Mouse (Mus musculus): ENCODE results near the gene Tbl1x. TPM values are rescaled to one million over a fixed set of nuclear protein-coding genes. Genes with fewer than 3 reads are reported as not detected.

The Tbl1x gene
- polyA plus RNA-seq, 1 experiment from 2014 or later = 41.9 TPM

GRCm38 (mm10) chrX:77578172-77578571 lies 67.4 kb downstream of the Tbl1x start:
- Histone ChIP-seq H3K9me3 (replicated peaks; ENCODE audit: control insufficient read depth, low read length, poor library complexity, severe bottlenecking) (no peaks in the 10 kb centered on the region), H3K4me2 (ENCODE audit: low read length) (no peak overlapping the region), H3K27me3 (ENCODE audit: control insufficient read depth, insufficient read depth, low read depth, low read length) (no peaks in the 10 kb centered on the region), H3K36me3 (ENCODE audit: control insufficient read depth, insufficient read depth, low read length) (no peaks in the 10 kb centered on the region), H3K9ac (ENCODE audit: low read depth, low read length) (no peak overlapping the region), H3K4me3 (ENCODE audit: low read depth, low read length) (no peak overlapping the region), H3K4me1 (ENCODE audit: control insufficient read depth, insufficient read depth, low read length) (peaks cover 3% of the 10 kb centered on the region; the same call in 1 of the 2 replicates), H3K27ac (ENCODE audit: low read length) (no peak overlapping the region)
- WGBS = 48% methylated on average over 1 of the region's 1 CpGs
- no peak for ATAC-seq

GRCm38 (mm10) chrX:77579964-77580363 lies 69.2 kb downstream of the Tbl1x start:
- peaks cover 3% of the 10 kb centered on the region for H3K4me1 ChIP-seq (ENCODE audit: control insufficient read depth, insufficient read depth, low read length)
- no peak for ATAC-seq
- H3K4me3 ChIP-seq (ENCODE audit: low read depth, low read length) = no peak overlapping the region
- H3K27me3 ChIP-seq (ENCODE audit: control insufficient read depth, insufficient read depth, low read depth, low read length) = no peaks in the 10 kb centered on the region
- H3K36me3 ChIP-seq (ENCODE audit: control insufficient read depth, insufficient read depth, low read length) = no peaks in the 10 kb centered on the region
- H3K9me3 ChIP-seq (replicated peaks; ENCODE audit: control insufficient read depth, low read length, poor library complexity, severe bottlenecking) = no peaks in the 10 kb centered on the region
- no peak overlapping the region for H3K9ac ChIP-seq (ENCODE audit: low read depth, low read length)
- no peak overlapping the region for H3K27ac ChIP-seq (ENCODE audit: low read length)
- WGBS = 65% methylated on average over 4 of the region's 4 CpGs
- H3K4me2 ChIP-seq (ENCODE audit: low read length) = no peak overlapping the region

- ATAC-seq = no peak
- Histone ChIP-seq H3K4me1 (ENCODE audit: control insufficient read depth, insufficient read depth, low read length) (no peaks in the 10 kb centered on the region; the same call in 1 of the 2 replicates), H3K9ac (ENCODE audit: low read depth, low read length) (no peak overlapping the region), H3K27me3 (ENCODE audit: control insufficient read depth, insufficient read depth, low read depth, low read length) (no peaks in the 10 kb centered on the region), H3K4me3 (ENCODE audit: low read depth, low read length) (no peak overlapping the region), H3K27ac (ENCODE audit: low read length) (no peak overlapping the region), H3K9me3 (replicated peaks; ENCODE audit: control insufficient read depth, low read length, poor library complexity, severe bottlenecking) (no peaks in the 10 kb centered on the region), H3K36me3 (ENCODE audit: control insufficient read depth, insufficient read depth, low read length) (no peaks in the 10 kb centered on the region), H3K4me2 (ENCODE audit: low read length) (no peak overlapping the region)
- 89% methylated on average over 2 of the region's 2 CpGs for WGBS
Measured at GRCm38 (mm10) chrX:77585974-77586373, 75.2 kb downstream of the Tbl1x start.

GRCm38 (mm10) chrX:77594670-77595224 lies 83.9 kb downstream of the Tbl1x start:
- 74% methylated on average over 7 of the region's 7 CpGs for WGBS
- no peak overlapping the region for H3K4me2 ChIP-seq (ENCODE audit: low read length)
- no peak for ATAC-seq

GRCm38 (mm10) chrX:77597674-77598073 lies 86.9 kb downstream of the Tbl1x start:
- Histone ChIP-seq H3K9ac (ENCODE audit: low read depth, low read length) (no peak overlapping the region), H3K4me2 (ENCODE audit: low read length) (no peak overlapping the region), H3K36me3 (ENCODE audit: control insufficient read depth, insufficient read depth, low read length) (no peaks in the 10 kb centered on the region), H3K27ac (ENCODE audit: low read length) (no peak overlapping the region), H3K4me1 (ENCODE audit: control insufficient read depth, insufficient read depth, low read length) (no peaks in the 10 kb centered on the region), H3K4me3 (ENCODE audit: low read depth, low read length) (no peak overlapping the region), H3K9me3 (replicated peaks; ENCODE audit: control insufficient read depth, low read length, poor library complexity, severe bottlenecking) (no peaks in the 10 kb centered on the region), H3K27me3 (ENCODE audit: control insufficient read depth, insufficient read depth, low read depth, low read length) (no peaks in the 10 kb centered on the region)
- no peak for ATAC-seq

More at GRCm38 (mm10) chrX:77594670-77595224, 83.9 kb downstream of the Tbl1x start:
- Histone ChIP-seq H3K36me3 (ENCODE audit: control insufficient read depth, insufficient read depth, low read length) (no peaks in the 10 kb centered on the region), H3K4me1 (ENCODE audit: control insufficient read depth, insufficient read depth, low read length) (no peaks in the 10 kb centered on the region), H3K4me3 (ENCODE audit: low read depth, low read length) (no peak overlapping the region), H3K9ac (ENCODE audit: low read depth, low read length) (no peak overlapping the region), H3K9me3 (replicated peaks; ENCODE audit: control insufficient read depth, low read length, poor library complexity, severe bottlenecking) (no peaks in the 10 kb centered on the region), H3K27me3 (ENCODE audit: control insufficient read depth, insufficient read depth, low read depth, low read length) (no peaks in the 10 kb centered on the region), H3K27ac (ENCODE audit: low read length) (no peak overlapping the region)

GRCm38 (mm10) chrX:77598736-77599135 lies 87.9 kb downstream of the Tbl1x start:
- 73% methylated on average over 2 of the region's 2 CpGs for WGBS
- H3K9ac ChIP-seq (ENCODE audit: low read depth, low read length) = no peak overlapping the region
- no peak overlapping the region for H3K4me2 ChIP-seq (ENCODE audit: low read length)
- no peaks in the 10 kb centered on the region for H3K4me1 ChIP-seq (ENCODE audit: control insufficient read depth, insufficient read depth, low read length)
- no peaks in the 10 kb centered on the region for H3K9me3 ChIP-seq (replicated peaks; ENCODE audit: control insufficient read depth, low read length, poor library complexity, severe bottlenecking)
- no peaks in the 10 kb centered on the region for H3K36me3 ChIP-seq (ENCODE audit: control insufficient read depth, insufficient read depth, low read length)
- H3K27ac ChIP-seq (ENCODE audit: low read length) = no peak overlapping the region
- no peak for ATAC-seq
- no peaks in the 10 kb centered on the region for H3K27me3 ChIP-seq (ENCODE audit: control insufficient read depth, insufficient read depth, low read depth, low read length)
- H3K4me3 ChIP-seq (ENCODE audit: low read depth, low read length) = no peak overlapping the region

GRCm38 (mm10) chrX:77603496-77604258 lies 92.9 kb downstream of the Tbl1x start:
- no peak for ATAC-seq
- Histone ChIP-seq H3K9me3 (replicated peaks; ENCODE audit: control insufficient read depth, low read length, poor library complexity, severe bottlenecking) (no peaks in the 10 kb centered on the region), H3K27ac (ENCODE audit: low read length) (no peak overlapping the region), H3K27me3 (ENCODE audit: control insufficient read depth, insufficient read depth, low read depth, low read length) (no peaks in the 10 kb centered on the region), H3K4me2 (ENCODE audit: low read length) (no peak overlapping the region), H3K4me3 (ENCODE audit: low read depth, low read length) (no peak overlapping the region), H3K9ac (ENCODE audit: low read depth, low read length) (no peak overlapping the region), H3K36me3 (ENCODE audit: control insufficient read depth, insufficient read depth, low read length) (no peaks in the 10 kb centered on the region), H3K4me1 (ENCODE audit: control insufficient read depth, insufficient read depth, low read length) (no peaks in the 10 kb centered on the region)
- 85% methylated on average over 2 of the region's 2 CpGs for WGBS

GRCm38 (mm10) chrX:77607488-77607887 lies 96.7 kb downstream of the Tbl1x start:
- Histone ChIP-seq H3K9ac (ENCODE audit: low read depth, low read length) (no peak overlapping the region), H3K4me1 (ENCODE audit: control insufficient read depth, insufficient read depth, low read length) (no peaks in the 10 kb centered on the region), H3K27ac (ENCODE audit: low read length) (no peak overlapping the region), H3K36me3 (ENCODE audit: control insufficient read depth, insufficient read depth, low read length) (no peaks in the 10 kb centered on the region), H3K27me3 (ENCODE audit: control insufficient read depth, insufficient read depth, low read depth, low read length) (no peaks in the 10 kb centered on the region), H3K4me2 (ENCODE audit: low read length) (no peak overlapping the region), H3K4me3 (ENCODE audit: low read depth, low read length) (no peak overlapping the region), H3K9me3 (replicated peaks; ENCODE audit: control insufficient read depth, low read length, poor library complexity, severe bottlenecking) (no peaks in the 10 kb centered on the region)
- 60% methylated on average over 1 of the region's 1 CpGs for WGBS
- no peak for ATAC-seq

- no peaks in the 10 kb centered on the region for H3K27me3 ChIP-seq (ENCODE audit: control insufficient read depth, insufficient read depth, low read depth, low read length)
- WGBS = 44% methylated on average over 2 of the region's 2 CpGs
- H3K9ac ChIP-seq (ENCODE audit: low read depth, low read length) = no peak overlapping the region
- ATAC-seq = no peak
- no peaks in the 10 kb centered on the region for H3K4me1 ChIP-seq (ENCODE audit: control insufficient read depth, insufficient read depth, low read length)
- no peaks in the 10 kb centered on the region for H3K9me3 ChIP-seq (replicated peaks; ENCODE audit: control insufficient read depth, low read length, poor library complexity, severe bottlenecking)
- H3K36me3 ChIP-seq (ENCODE audit: control insufficient read depth, insufficient read depth, low read length) = no peaks in the 10 kb centered on the region
- H3K4me2 ChIP-seq (ENCODE audit: low read length) = no peak overlapping the region
- no peak overlapping the region for H3K4me3 ChIP-seq (ENCODE audit: low read depth, low read length)
- H3K27ac ChIP-seq (ENCODE audit: low read length) = no peak overlapping the region
Measured at GRCm38 (mm10) chrX:77608947-77609703, 98.3 kb downstream of the Tbl1x start.

Data from midbrain, embryonic 16.5 days (tissue).